Mouse (Mus musculus) kidney, adult 2 months (tissue): ENCODE data around the gene Pde3b. TPM values are rescaled to one million over a fixed set of nuclear protein-coding genes. Genes with fewer than 3 reads are reported as not detected.

Experiments
- DNase-seq: peaks from one replicate; pipeline ENCODE4 v3.0.0; 2021
- H3K27ac ChIP-seq: fragments of 200-500 bp; 2 replicates; pipeline ENCODE4 v1.5.1; 2012; ENCODE audit warnings: low read depth, low read length, control low read depth, inconsistent platforms; ENCODE audit not compliant: insufficient read depth
- H3K27me3 ChIP-seq: fragments of 200-500 bp; replicated peaks from 2 replicates; pipeline ENCODE4 v1.6.1; 2012; ENCODE audit warnings: mild to moderate bottlenecking, moderate library complexity, low read length, inconsistent platforms; ENCODE audit not compliant: control insufficient read depth, insufficient read depth
- H3K36me3 ChIP-seq: fragments of 200-500 bp; 2 replicates; pipeline ENCODE4 v1.6.1; 2012; ENCODE audit warnings: mild to moderate bottlenecking, moderate library complexity, low read length, inconsistent platforms; ENCODE audit not compliant: control insufficient read depth, insufficient read depth
- H3K4me1 ChIP-seq: fragments of 200-500 bp; 2 replicates; pipeline ENCODE4 v1.6.1; 2011; ENCODE audit warnings: low read length; ENCODE audit not compliant: control insufficient read depth, insufficient read depth
- H3K4me3 ChIP-seq: fragments of 200-500 bp; 2 replicates; pipeline ENCODE4 v1.5.1; 2011; ENCODE audit warnings: mild to moderate bottlenecking, low read depth, low read length, control low read depth; ENCODE audit not compliant: insufficient read depth
- CTCF ChIP-seq: fragments of 200-500 bp; conservative IDR thresholded peaks from 2 replicates; pipeline ENCODE4 v1.5.1; 2011; ENCODE audit warnings: low read depth, mild to moderate bottlenecking, control low read depth, low read length, moderate library complexity, mixed read lengths; ENCODE audit not compliant: insufficient read depth, insufficient read length
- POLR2A ChIP-seq: fragments of 200-500 bp; IDR thresholded peaks from one replicate; pipeline ENCODE4 v1.6.1; 2011; ENCODE audit warnings: low read depth, low read length, control low read depth
- WGBS: fragments of 180-500 bp; shearing (Covaris S2); methylation state at CpG from one replicate; pipeline ENCODE4 v1.1.7; 2018; 5-methylcytosine and 5-hydroxymethylcytosine counted together
- polyA plus RNA-seq: library from polyadenylated mRNA; depleted of rRNA; stranded (reverse); fragments of >200 nt; gene quantifications from 2 replicates; pipeline ENCODE4 v1.2.3, GENCODE M21; 2012

The Pde3b gene
- polyA plus RNA-seq, 1 experiment, result 8.9 TPM

GRCm38 (mm10) chr7:114478901-114479300, 63.8 kb downstream of the Pde3b start:
- H3K27me3 ChIP-seq, result no peaks in the 10 kb centered on the region
- 63% methylated on average over 5 of the region's 5 CpGs for WGBS
- no peaks in the 10 kb centered on the region for H3K36me3 ChIP-seq
- no peaks in the 10 kb centered on the region for H3K4me1 ChIP-seq
- DNase-seq, result no peak
- no peak overlapping the region for H3K27ac ChIP-seq
- no peak overlapping the region for H3K4me3 ChIP-seq
- TF ChIP-seq CTCF, result no peak
- TF ChIP-seq POLR2A, result no peak

GRCm38 (mm10) chr7:114479779-114480178, 64.7 kb downstream of the Pde3b start:
- WGBS, result 79% methylated on average over 4 of the region's 4 CpGs
- H3K4me3 ChIP-seq, result no peak overlapping the region
- H3K4me1 ChIP-seq, result no peaks in the 10 kb centered on the region
- peak; percentile 13 for DNase-seq
- H3K27ac ChIP-seq, result no peak overlapping the region
- TF ChIP-seq CTCF (no peak), POLR2A (no peak)
- H3K27me3 ChIP-seq, result no peaks in the 10 kb centered on the region
- H3K36me3 ChIP-seq, result no peaks in the 10 kb centered on the region

GRCm38 (mm10) chr7:114480196-114480989, 65.3 kb downstream of the Pde3b start:
- Histone ChIP-seq H3K27me3 (no peaks in the 10 kb centered on the region), H3K36me3 (no peaks in the 10 kb centered on the region), H3K4me1 (no peaks in the 10 kb centered on the region), H3K4me3 (no peak overlapping the region), H3K27ac (no peak overlapping the region)
- DNase-seq, result no peak
- WGBS, result 70% methylated on average over 6 of the region's 6 CpGs
- TF ChIP-seq CTCF (no peak), POLR2A (no peak)

- H3K4me3 ChIP-seq, result no peak overlapping the region
- H3K27me3 ChIP-seq, result no peaks in the 10 kb centered on the region
- no peaks in the 10 kb centered on the region for H3K36me3 ChIP-seq
- TF ChIP-seq CTCF, result no peak
- no peak for TF ChIP-seq POLR2A
- DNase-seq, result no peak
- 42% methylated on average over 1 of the region's 1 CpGs for WGBS
- H3K27ac ChIP-seq, result no peak overlapping the region
- no peaks in the 10 kb centered on the region for H3K4me1 ChIP-seq
Observed at GRCm38 (mm10) chr7:114481008-114481407, 65.9 kb downstream of the Pde3b start.

- WGBS, result 86% methylated on average over 2 of the region's 2 CpGs
- no peaks in the 10 kb centered on the region for H3K27me3 ChIP-seq
- no peak for DNase-seq
- no peaks in the 10 kb centered on the region for H3K36me3 ChIP-seq
- H3K27ac ChIP-seq, result no peak overlapping the region
- no peak overlapping the region for H3K4me3 ChIP-seq
- TF ChIP-seq POLR2A (no peak), CTCF (no peak)
- H3K4me1 ChIP-seq, result no peaks in the 10 kb centered on the region
Observed at GRCm38 (mm10) chr7:114481429-114481931, 66.4 kb downstream of the Pde3b start.

- DNase-seq, result no peak
- TF ChIP-seq POLR2A (no peak), CTCF (no peak)
- no peaks in the 10 kb centered on the region for H3K27me3 ChIP-seq
- H3K4me1 ChIP-seq, result no peaks in the 10 kb centered on the region
- H3K4me3 ChIP-seq, result no peak overlapping the region
- no peak overlapping the region for H3K27ac ChIP-seq
- no peaks in the 10 kb centered on the region for H3K36me3 ChIP-seq
Observed at GRCm38 (mm10) chr7:114492540-114492939, 77.5 kb downstream of the Pde3b start.

GRCm38 (mm10) chr7:114494033-114494432, 79.0 kb downstream of the Pde3b start:
- 88% methylated on average over 5 of the region's 5 CpGs for WGBS
- H3K27ac ChIP-seq, result no peak overlapping the region
- H3K4me3 ChIP-seq, result no peak overlapping the region
- no peaks in the 10 kb centered on the region for H3K36me3 ChIP-seq
- TF ChIP-seq CTCF (0 out of 2 replicates have a peak, but pooled peaks have one; percentile 18), POLR2A (no peak)
- no peaks in the 10 kb centered on the region for H3K4me1 ChIP-seq
- DNase-seq, result no peak
- no peaks in the 10 kb centered on the region for H3K27me3 ChIP-seq
